Mouse (Mus musculus): ENCODE measurements around the gene Lyplal1.

GRCm38 (mm10) chr1:186116701-186117488, at the start of gene Lyplal1:
- no peak for TF ChIP-seq CTCF (IDR thresholded peaks at IDR 0.05; ENCODE audit: extremely low read depth, insufficient read depth, low read length)
- peak; percentile 91 for TF ChIP-seq POLR2A (IDR thresholded peaks at IDR 0.05; ENCODE audit: extremely low read depth, insufficient read depth, low read length)

All from cortical plate, adult 2 months (tissue).